Mouse (Mus musculus): ENCODE results near the gene Bspry.

Gene Bspry

DNA sequence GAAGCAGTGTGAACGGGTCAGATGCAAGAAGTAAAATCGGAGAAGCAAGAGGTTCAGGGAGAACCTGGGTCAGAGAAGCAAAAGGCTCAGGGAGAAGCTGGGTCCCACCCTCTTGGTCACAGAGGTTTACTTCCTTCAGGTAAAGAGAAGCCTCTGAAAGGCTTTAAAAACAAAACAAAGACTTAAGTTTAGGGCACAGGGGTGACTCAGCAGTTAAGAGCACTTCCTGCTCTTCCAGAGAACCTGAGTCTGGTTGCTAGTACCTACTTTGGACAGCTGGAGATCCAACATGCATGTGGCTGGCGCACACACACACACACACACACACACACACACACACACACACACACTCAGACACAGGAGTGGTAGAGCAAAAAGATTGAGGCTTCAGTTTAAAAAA lies 5.1 kb downstream of the Bspry start:
- DNase-seq, result no peak

- peak; percentile 67 to 74 for DNase-seq
These were observed 5.8 kb downstream of the Bspry start for GRCm38 (mm10) chr4:62485450-62486161.

DNA sequence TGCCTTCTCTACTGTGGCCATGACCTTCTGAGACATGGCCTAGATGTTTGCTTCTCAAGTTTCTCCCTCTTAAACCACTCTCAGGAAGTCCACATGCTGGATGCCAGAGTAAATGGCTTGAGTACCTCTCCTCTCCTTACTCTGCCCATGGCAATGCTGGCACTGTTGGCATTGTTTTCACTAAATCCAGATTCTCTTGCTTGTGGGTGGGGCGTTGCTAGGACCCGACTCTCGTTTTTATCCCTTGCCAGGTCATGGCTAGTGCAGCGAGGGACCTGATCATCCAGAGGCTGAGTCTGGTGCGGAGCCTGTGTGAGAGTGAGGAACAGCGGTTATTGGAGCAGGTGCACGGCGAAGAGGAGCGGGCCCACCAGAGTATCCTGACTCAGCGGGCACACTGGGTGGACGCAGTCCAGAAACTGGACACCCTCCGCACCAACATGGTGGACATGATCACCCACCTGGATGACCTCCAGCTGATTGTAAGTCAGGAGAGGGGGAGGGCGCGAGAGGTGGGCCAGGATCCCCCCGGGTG lies 6.4 kb downstream of the Bspry start:
- DNase-seq, result peak; percentile 81 to 90

GRCm38 (mm10) chr4:62487172-62487571 lies 7.3 kb downstream of the Bspry start:
- no peak for DNase-seq

DNA sequence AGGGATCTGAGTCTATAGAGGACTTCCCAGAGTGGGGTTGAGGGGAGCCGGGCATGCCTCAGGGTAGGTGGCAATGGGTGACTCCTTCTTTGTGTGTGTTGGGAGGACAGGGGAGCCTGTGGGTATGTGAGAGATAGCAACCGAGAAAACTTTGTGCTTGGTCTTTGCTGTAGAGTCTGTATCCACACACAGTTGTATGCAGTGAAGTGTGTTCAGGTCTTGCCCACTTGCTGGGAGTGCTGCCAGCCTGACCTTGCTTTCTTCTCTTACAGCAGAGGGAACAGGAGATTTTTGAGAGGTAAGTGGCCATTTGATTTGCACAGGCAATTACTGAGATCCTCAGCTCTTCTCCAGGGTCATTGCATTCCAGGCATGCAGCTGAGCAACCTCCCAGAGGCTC lies 8.1 kb downstream of the Bspry start:
- no peak for DNase-seq

DNA sequence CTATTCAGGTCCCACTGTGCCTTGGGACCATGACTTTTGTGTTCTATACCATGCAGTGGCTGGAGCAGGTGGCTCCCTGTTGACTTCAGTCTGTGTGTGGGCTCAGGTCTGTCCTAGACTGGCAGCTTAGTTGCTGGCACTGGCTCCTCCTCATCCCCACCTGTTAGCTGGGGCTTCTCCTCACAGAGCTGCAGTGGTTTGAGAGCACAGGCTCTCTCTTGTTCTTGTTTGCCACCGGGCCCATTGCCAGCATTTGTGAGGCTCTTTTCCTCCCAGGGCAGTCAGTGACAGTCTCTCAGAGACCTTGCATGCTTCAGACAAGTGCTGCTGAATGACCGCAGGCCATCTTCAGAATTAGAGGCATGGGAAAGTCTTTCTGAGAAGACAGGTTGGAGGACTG lies 12.8 kb downstream of the Bspry start:
- no peak for DNase-seq

DNA sequence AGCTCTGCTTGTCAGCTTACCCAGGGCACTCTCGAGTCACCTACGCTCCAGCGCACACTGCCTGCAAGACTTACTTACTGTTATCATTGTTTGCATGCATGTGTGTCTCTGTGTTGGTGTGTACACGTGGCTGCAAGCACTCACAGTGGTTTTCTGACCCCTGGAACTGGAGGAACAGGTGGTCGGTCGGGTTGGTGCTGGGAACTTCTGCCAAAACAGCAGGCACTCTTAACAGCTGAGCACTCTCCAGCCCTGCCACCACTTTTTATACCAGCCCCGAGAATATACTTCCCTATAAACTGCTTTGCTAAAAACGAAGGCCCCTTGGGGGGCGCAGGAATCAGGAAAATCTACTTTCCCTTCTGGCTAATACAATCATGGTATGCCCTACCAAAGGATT lies 14.4 kb downstream of the Bspry start:
- no peak for DNase-seq

GRCm38 (mm10) chr4:62495946-62496345 lies 16.1 kb downstream of the Bspry start:
- DNase-seq, result peak; percentile 64 to 71

GRCm38 (mm10) chr4:62496815-62497214 lies 17.0 kb downstream of the Bspry start:
- peak; percentile 83 to 90 for DNase-seq

DNA sequence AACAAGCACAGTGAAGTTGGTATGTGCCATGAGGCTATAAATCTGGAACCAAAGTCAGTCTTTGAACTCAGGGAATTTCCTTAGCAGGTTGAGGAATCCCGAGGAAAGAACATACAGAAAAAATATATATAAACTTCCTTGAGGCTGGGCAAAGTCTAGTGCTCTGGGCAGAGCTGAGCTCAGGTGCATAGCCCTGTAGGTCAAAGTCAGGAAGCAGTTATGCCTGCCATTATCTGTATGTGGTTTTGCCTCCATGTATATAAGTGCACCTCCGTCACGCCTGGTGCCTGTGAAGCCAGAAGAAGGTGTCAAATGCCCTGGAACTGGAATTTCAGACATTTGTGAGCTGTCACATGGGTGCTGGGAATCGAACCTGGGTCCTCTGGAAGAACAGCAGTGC lies 20.9 kb downstream of the Bspry start:
- DNase-seq, result no peak

DNA sequence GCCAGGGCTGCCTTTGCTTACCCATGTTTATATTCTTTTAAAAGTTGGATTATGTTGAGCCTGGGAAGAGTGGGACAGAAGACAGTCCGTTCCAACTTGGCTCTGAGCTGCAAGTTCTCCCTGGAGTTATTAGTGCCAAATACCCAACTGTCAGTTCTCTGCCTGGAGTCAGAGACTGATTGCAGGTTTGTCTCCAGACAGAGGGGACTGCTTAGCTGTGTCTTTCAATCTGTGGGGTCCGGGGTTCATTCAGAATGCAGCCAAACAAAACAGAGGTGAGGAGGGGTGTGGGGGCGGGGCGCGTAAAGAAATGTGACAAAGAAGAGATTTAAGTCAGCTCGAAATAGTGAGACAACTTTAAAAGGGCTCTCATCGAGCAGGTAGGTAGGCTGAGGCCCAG lies 21.7 kb downstream of the Bspry start:
- no peak for DNase-seq

GRCm38 (mm10) chr4:62501964-62502732 lies 22.3 kb downstream of the Bspry start:
- peak; percentile 91 to 94 for DNase-seq

- no peak for DNase-seq
These were observed 23.1 kb downstream of the Bspry start for GRCm38 (mm10) chr4:62502969-62503368.

GRCm38 (mm10) chr4:62503374-62503970 lies 23.6 kb downstream of the Bspry start, which contains the start of gene Hdhd3:
TSS of gene Hdhd3 (minus strand) at chr4:62503467.
- no peak for DNase-seq

GRCm38 (mm10) chr4:62505991-62506390 lies 26.1 kb downstream of the Bspry start:
- DNase-seq, result no peak

- DNase-seq, result peak; percentile 25 to 53
These were observed 26.9 kb downstream of the Bspry start for GRCm38 (mm10) chr4:62506798-62507197.

DNA sequence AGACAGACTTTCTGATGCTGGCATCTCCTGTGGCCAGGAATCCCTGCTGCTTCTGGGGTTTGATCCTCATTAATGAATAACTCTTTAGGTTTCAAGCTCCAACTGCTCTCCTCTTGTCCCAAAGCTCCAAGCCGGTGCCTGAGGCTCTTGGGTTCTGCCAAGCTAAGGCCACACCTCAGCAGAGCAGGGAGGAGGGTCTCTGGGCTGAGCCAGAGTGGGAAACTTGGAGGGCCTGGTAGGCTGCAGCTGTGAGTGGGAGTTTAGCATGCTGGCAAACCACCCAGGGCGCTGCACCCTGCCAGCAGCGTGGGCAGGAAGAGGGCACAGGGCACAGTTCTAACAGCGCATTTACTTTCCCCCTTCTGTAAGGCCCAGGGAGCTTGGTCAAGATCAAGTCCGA lies 29.0 kb downstream of the Bspry start:
- no peak for DNase-seq

- DNase-seq, result no peak
These were observed 30.1 kb downstream of the Bspry start for GRCm38 (mm10) chr4:62509946-62510345.

GRCm38 (mm10) chr4:62513998-62514506 lies 34.2 kb downstream of the Bspry start:
- no peak for DNase-seq

DNA sequence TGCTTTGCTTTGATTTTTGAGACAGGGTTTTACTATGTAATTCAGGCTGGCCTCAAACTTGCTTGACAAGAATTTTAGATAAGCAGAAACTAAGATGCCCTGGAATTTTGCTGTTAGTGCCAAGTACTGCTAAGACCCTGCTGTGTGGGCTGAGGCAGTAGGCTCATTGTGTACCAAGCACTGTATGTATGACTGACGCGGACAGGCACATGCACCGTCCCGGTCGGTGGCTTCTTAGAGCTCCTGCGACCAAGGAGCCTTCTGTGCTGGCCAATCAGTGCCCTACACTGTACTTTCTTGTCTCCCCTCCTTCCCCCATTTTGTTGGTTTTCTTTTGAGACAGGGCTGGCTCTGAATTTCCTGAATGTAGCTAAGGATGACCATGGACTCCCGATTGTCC lies 35.1 kb downstream of the Bspry start:
- no peak for DNase-seq

GRCm38 (mm10) chr4:62515490-62515889 lies 35.6 kb downstream of the Bspry start:
- peak in 1 of 2 experiments; percentile 30 for DNase-seq

GRCm38 (mm10) chr4:62516079-62516478 lies 36.2 kb downstream of the Bspry start:
- peak; percentile 44 to 55 for DNase-seq

DNA sequence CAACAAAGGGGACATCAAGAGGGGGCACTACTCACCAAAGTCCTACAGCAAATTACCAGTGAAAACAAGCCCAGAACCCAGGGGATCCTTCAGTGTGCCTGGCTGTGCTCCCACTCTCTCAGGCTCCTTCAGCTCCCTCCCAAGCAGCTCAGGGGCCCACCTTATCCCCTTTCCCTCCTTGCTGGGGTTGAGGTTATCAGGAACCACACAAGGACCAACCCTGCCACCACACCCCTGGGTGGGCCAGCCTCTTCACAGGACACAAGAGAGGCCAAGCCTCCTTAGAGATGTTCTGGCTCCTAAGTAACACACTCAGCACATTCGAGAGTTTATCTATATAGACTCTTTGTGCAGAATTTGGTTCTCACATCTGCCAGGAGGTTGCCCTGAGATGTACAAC lies 36.7 kb downstream of the Bspry start:
- DNase-seq, result peak in 1 of 2 experiments; percentile 44

Data from lung, adult 18-20 months (tissue).